In genomic region chr6:100539698-100540097, GRCm38 (mm10) we compare ENCODE assay signal across 8 mouse cellular contexts.
A peak's percentile ranks its signal among the peaks of the same experiment; 100 is the strongest.
DNase-seq lines count a peak whose midpoint lies in the region; TF ChIP-seq lines count a peak whose summit lies in the region.

No protein-coding gene starts in this region.

- peak; percentile 50 for DNase-seq in gastrocnemius, adult 2 months
- DNase-seq in gastrocnemius, postnatal 36 days: no peak
- DNase-seq in retina, postnatal 1 day: peak; percentile 29
- no peak for DNase-seq in retina, embryonic 14.5 days (ENCODE audit: low spot score)
- peak; percentile 13 for DNase-seq in brain, adult 2 months (ENCODE audit: low read depth, low spot score)
- DNase-seq in thymus, postnatal 0 days (ENCODE audit: low spot score): peak; percentile 35
- DNase-seq in heart, adult 11 months: no peak
- no peak for DNase-seq in heart, postnatal 14 days

- no peak overlapping the region for H3K4me3 ChIP-seq in gastrocnemius, adult 2 months

- no peak overlapping the region for H3K27ac ChIP-seq in gastrocnemius, adult 2 months

- TF ChIP-seq CTCF in gastrocnemius, adult 2 months (IDR thresholded peaks at IDR 0.05): peak; percentile 72

- intact Hi-C loops in gastrocnemius, adult 2 months (cut with DNase I): loop anchor here (10.0 kb wide), 1 partner anchor 735 kb away; no protein-coding TSS in a partner anchor
- intact Hi-C loops in gastrocnemius, postnatal 36 days (cut with DNase I): loop anchor here (10.0 kb wide), 2 partner anchors 255 to 635 kb away; partner anchors contain the start of gene Rybp
- intact Hi-C loops in heart, postnatal 14 days (cut with DNase I): no loop called here

Comparison
In these comparisons a context has a peak if more than half of its experiments do, and no peak if none do; other contexts are left out.
1. DNase-seq: peak in gastrocnemius, adult 2 months (single experiment), retina, postnatal 1 day (single experiment), brain, adult 2 months (single experiment) and thymus, postnatal 0 days (single experiment); none in gastrocnemius, postnatal 36 days (0 of 2), retina, embryonic 14.5 days (single experiment), heart, adult 11 months (single experiment) and heart, postnatal 14 days (0 of 2).